Mouse (Mus musculus): ENCODE results near the gene Hes5. TPM values are rescaled to one million over a fixed set of nuclear protein-coding genes. Genes with fewer than 3 reads are reported as not detected.

Gene Hes5
- polyA plus RNA-seq, 1 experiment from 2014 or later, result 47.4 TPM

- WGBS, result 82% methylated on average over 3 of the region's 3 CpGs
- ATAC-seq (replicated peaks; ENCODE audit: insufficient number of reproducible peaks, low FRiP score, low TSS enrichment, low read depth), result no peak
- Histone ChIP-seq H3K27ac (replicated peaks; ENCODE audit: low read depth, low read length) (no peak overlapping the region), H3K4me2 (ENCODE audit: low read depth, low read length) (no peak overlapping the region), H3K27me3 (ENCODE audit: control insufficient read depth, insufficient read depth, low read length) (no peaks in the 10 kb centered on the region), H3K9ac (replicated peaks; ENCODE audit: low read length) (no peak overlapping the region), H3K36me3 (replicated peaks; ENCODE audit: control insufficient read depth, insufficient read depth, low read depth, low read length) (no peaks in the 10 kb centered on the region), H3K4me1 (ENCODE audit: control insufficient read depth, insufficient read depth, low read length) (no peaks in the 10 kb centered on the region), H3K9me3 (replicated peaks; ENCODE audit: control insufficient read depth, low read length) (no peaks in the 10 kb centered on the region), H3K4me3 (ENCODE audit: low read depth, low read length) (no peak overlapping the region)
- no peak for DNase-seq (ENCODE audit: low spot score)
These were observed 48.5 kb downstream of the Hes5 start for GRCm38 (mm10) chr4:155009216-155009615.

DNA sequence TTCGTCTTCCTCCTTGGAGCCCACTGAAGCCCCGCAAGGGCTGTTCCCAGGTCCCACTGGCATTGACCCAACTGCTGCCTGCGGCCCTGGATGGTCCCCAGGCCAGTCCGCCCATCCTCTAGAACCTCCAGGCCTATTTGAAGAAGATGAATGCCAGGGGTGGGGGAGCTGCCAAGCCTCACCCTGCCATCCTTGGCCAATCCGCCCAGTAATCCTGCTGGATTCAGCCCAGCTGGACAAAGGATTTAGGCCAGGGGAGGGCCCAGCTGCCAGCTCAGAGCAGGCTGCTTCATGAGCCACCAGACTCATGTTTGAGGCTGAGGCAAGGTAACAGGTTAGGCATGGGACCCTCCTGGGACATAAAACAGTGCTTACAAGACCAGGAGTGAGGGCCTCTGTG lies 50.1 kb downstream of the Hes5 start:
- Histone ChIP-seq H3K4me3 (ENCODE audit: low read depth, low read length) (no peak overlapping the region), H3K4me1 (ENCODE audit: control insufficient read depth, insufficient read depth, low read length) (no peaks in the 10 kb centered on the region), H3K27me3 (ENCODE audit: control insufficient read depth, insufficient read depth, low read length) (no peaks in the 10 kb centered on the region), H3K4me2 (ENCODE audit: low read depth, low read length) (no peak overlapping the region), H3K9me3 (replicated peaks; ENCODE audit: control insufficient read depth, low read length) (no peaks in the 10 kb centered on the region), H3K36me3 (replicated peaks; ENCODE audit: control insufficient read depth, insufficient read depth, low read depth, low read length) (no peaks in the 10 kb centered on the region), H3K9ac (replicated peaks; ENCODE audit: low read length) (no peak overlapping the region), H3K27ac (replicated peaks; ENCODE audit: low read depth, low read length) (no peak overlapping the region)
- WGBS, result 88% methylated on average over 5 of the region's 5 CpGs
- DNase-seq (ENCODE audit: low spot score), result no peak
- no peak for ATAC-seq (replicated peaks; ENCODE audit: insufficient number of reproducible peaks, low FRiP score, low TSS enrichment, low read depth)

DNA sequence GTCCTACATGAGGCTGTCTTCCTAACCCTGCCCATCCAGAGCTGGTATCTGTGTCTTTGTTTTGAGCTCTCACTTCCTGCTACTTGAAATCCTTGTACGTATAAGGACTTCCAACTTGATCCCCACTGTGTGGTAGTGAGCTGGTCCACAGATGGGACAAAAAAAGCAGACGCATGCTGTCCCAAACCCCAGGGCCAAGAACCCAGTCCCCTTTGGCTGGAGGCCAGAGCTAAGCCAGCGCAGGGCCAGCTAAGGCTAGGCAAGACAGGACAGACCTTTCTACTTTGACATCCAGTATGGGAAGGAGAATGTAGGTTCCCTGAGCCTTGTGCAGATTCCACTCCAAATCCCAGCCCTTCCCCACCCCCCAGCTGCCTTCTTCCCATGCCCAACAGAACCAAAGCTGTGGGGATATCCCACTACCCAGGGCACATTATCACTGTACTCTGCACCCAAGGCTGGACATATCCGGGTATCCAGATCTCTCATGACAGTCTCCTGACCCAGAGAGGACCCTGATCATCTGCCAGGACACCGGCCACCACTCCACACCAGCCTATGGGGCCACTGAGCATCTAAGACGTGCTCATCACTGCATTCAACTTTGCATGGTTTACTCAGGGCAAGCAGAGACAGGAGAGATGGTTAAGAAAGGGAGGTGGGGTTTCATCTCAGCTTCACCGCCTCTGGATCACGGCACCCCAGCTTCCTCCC lies 50.7 kb downstream of the Hes5 start:
- no peak for DNase-seq (ENCODE audit: low spot score)
- H3K27ac ChIP-seq (replicated peaks; ENCODE audit: low read depth, low read length), result no peak overlapping the region
- ATAC-seq (replicated peaks; ENCODE audit: insufficient number of reproducible peaks, low FRiP score, low TSS enrichment, low read depth), result no peak
- WGBS, result 79% methylated on average over 8 of the region's 8 CpGs
- no peak overlapping the region for H3K4me3 ChIP-seq (ENCODE audit: low read depth, low read length)
- H3K9ac ChIP-seq (replicated peaks; ENCODE audit: low read length), result no peak overlapping the region
- H3K36me3 ChIP-seq (replicated peaks; ENCODE audit: control insufficient read depth, insufficient read depth, low read depth, low read length), result no peaks in the 10 kb centered on the region
- no peaks in the 10 kb centered on the region for H3K4me1 ChIP-seq (ENCODE audit: control insufficient read depth, insufficient read depth, low read length)
- no peaks in the 10 kb centered on the region for H3K27me3 ChIP-seq (ENCODE audit: control insufficient read depth, insufficient read depth, low read length)
- no peaks in the 10 kb centered on the region for H3K9me3 ChIP-seq (replicated peaks; ENCODE audit: control insufficient read depth, low read length)
- no peak overlapping the region for H3K4me2 ChIP-seq (ENCODE audit: low read depth, low read length)

Other genes starting within 250 kb of the Hes5 start
- gene Ttc34, start 123.5 kb upstream of the Hes5 start, polyA plus RNA-seq (2014; fragmentation: Nextera tagmentation; extraction: Ambion mirVana), result 0.32 and 0.58 TPM in 2 replicates
- gene Mmel1, start 91.3 kb upstream of the Hes5 start, polyA plus RNA-seq (2014; fragmentation: Nextera tagmentation; extraction: Ambion mirVana), result 0.28 and 0.54 TPM in 2 replicates
- gene Fam213b, start 61.8 kb upstream of the Hes5 start, polyA plus RNA-seq (2014; fragmentation: Nextera tagmentation; extraction: Ambion mirVana), result 45.7 and 46.9 TPM in 2 replicates
- 0.35 and 0.71 TPM in 2 replicates for gene Tnfrsf14, start 32.4 kb upstream of the Hes5 start, polyA plus RNA-seq (2014; fragmentation: Nextera tagmentation; extraction: Ambion mirVana)
- 43.6 and 48.8 TPM in 2 replicates for gene Pank4, start 3.2 kb downstream of the Hes5 start, polyA plus RNA-seq (2014; fragmentation: Nextera tagmentation; extraction: Ambion mirVana)
- 1.4 and 2.1 TPM in 2 replicates for gene Plch2, start 95.9 kb downstream of the Hes5 start, polyA plus RNA-seq (2014; fragmentation: Nextera tagmentation; extraction: Ambion mirVana)
- gene Pex10, start 106.1 kb downstream of the Hes5 start, polyA plus RNA-seq (2014; fragmentation: Nextera tagmentation; extraction: Ambion mirVana), result 7.3 and 7.4 TPM in 2 replicates
- 164 and 173 TPM in 2 replicates for gene Rer1, start 125.5 kb downstream of the Hes5 start, polyA plus RNA-seq (2014; fragmentation: Nextera tagmentation; extraction: Ambion mirVana)
- gene Morn1, start 125.7 kb downstream of the Hes5 start, polyA plus RNA-seq (2014; fragmentation: Nextera tagmentation; extraction: Ambion mirVana), result 3.3 and 3.5 TPM in 2 replicates